Mouse (Mus musculus) cerebellum, postnatal 4 days (tissue): ENCODE measurements at regions not wholly inside any gene's neighbourhood (a gene's known extent, or its start where the extent isn't known, plus 50 kb on each side); places are given as distances from the start of the nearest gene placed in this dataset.

Experiments
- DNase-seq, 2 experiments: peaks; one replicate each; pipeline ENCODE4 v3.0.0; 2022; ENCODE audit warnings: low spot score in 2 of 2, mixed read lengths in 1 of 2

DNA sequence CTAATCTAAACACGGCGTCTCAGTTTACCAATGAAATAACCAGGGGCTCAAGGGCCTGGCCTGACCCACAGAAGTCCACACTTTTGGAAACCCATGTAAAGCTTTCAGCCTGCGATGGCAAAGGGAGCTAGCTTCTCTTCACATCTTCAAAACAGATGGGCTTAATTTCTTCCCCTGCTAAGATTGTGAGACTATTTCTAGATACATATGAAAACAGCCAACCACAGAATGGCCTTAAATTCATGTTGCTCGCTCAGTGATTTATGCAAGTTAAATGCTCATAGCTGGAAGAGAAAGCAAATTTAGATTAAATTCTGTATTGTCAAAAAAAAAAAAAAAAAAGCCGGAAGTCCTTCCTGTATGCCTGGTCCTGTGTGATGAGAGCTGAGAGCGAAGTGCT lies 53.2 kb upstream of the Epha4 start:
- no peak for DNase-seq

- no peak for DNase-seq
Observed at GRCm38 (mm10) chr1:77567657-77568056, 52.8 kb upstream of the Epha4 start.
